Mouse (Mus musculus): ENCODE measurements around the gene Lrrc56. TPM values are rescaled to one million over a fixed set of nuclear protein-coding genes. Genes with fewer than 3 reads are reported as not detected.

Lrrc56 gene
- polyA plus RNA-seq, 1 experiment from 2014 or later: 12.6 TPM

DNA sequence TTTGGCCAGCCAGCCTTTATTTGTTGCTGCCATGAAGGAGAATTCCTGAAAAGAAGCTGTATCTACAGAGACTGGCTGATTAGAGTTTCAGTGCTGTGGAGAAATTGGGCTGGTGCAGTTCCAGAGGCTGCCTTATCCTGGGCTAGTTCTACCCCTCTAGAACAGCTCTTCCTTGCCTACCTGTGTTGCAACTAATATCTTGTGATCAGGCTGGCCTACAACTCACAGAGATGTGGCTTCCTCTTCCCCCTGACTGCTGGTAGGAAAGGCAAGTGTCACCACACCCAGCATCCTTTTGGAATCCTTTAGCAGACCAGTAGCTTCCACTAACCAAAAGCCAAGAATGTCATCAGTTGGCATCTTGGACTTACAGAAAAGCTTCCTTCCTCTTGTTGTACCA, 24.1 kb upstream of the Lrrc56 start:
- no peak overlapping the region for H3K9ac ChIP-seq
- ATAC-seq: no peak
- H3K36me3 ChIP-seq (ENCODE audit: poor library complexity, severe bottlenecking): 0 out of 2 replicates have a peak, but pooled peaks cover 3% of the 10 kb centered on the region
- no peak overlapping the region for H3K4me3 ChIP-seq
- no peak overlapping the region for H3K4me2 ChIP-seq
- H3K27me3 ChIP-seq: no peaks in the 10 kb centered on the region
- H3K4me1 ChIP-seq: peaks cover 33% of the 10 kb centered on the region
- H3K9me3 ChIP-seq (replicated peaks): no peaks in the 10 kb centered on the region
- H3K27ac ChIP-seq: no peak overlapping the region

DNA sequence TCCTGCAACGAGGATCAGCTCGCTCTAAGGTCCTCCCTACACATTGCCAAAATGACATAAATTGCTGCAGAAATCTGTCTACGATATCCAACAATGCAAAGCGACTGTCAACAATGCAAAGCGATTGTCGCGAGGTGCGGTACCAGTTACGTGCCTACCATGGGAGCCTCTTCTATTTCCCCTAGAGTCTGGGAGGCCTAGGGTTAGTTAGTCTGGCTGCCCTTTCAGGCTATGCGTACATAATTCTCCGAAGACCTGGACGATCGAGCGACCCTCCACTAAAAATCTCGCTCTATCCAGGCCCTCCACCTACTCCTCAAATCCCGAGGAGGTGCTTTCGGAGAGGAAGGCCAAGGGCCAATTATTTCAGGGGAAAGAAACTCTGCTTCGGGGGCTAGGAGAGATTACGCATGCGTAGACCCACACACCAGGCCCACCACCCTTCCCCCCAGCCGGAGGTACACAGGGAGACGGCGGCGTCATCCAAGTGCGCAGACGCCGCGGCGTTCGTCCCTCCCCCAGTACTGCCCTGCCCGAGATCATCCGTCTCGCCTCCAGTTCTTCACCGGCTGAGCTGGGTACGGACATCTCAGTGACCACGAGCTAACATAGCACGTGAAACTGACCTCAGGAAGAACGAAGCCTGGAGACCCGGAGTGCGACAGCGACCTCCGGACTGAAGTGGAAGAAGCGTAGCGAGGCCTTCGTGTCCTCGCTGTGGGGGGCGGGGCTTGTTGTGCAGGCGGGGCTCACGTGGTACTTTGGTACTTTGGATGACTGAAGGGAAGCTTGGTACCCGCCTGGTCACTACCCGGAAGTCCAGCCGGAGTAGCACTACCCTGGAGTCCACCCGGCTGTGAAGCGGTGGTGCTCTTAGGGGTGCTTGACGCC, 21.6 kb upstream of the Lrrc56 start, which contains the start of gene Rnh1:
Rnh1 (minus strand) TSS at position 742 of the 891 bp plus-strand sequence.
- WGBS: 4% methylated on average over 55 of the region's 55 CpGs
- peak within 1 kb of the TSS; percentile 75 for H3K9ac ChIP-seq
- H3K4me2 ChIP-seq: peak within 1 kb of the TSS; percentile 65
- no peaks in the 10 kb centered on the region for H3K9me3 ChIP-seq (replicated peaks)
- H3K27me3 ChIP-seq: 0 out of 2 replicates have a peak, but pooled peaks cover 4% of the 10 kb centered on the region
- peak; percentile 99 for ATAC-seq
- peaks cover 33% of the 10 kb centered on the region for H3K4me1 ChIP-seq
- peak within 1 kb of the TSS; percentile 91 for H3K27ac ChIP-seq
- H3K36me3 ChIP-seq (ENCODE audit: poor library complexity, severe bottlenecking): no peaks in the 10 kb centered on the region
- H3K4me3 ChIP-seq: peak within 1 kb of the TSS; percentile 55

GRCm38 (mm10) chr7:141173323-141173850, 20.6 kb upstream of the Lrrc56 start:
- no peaks in the 10 kb centered on the region for H3K36me3 ChIP-seq (ENCODE audit: poor library complexity, severe bottlenecking)
- peak overlapping the region; percentile 75 for H3K9ac ChIP-seq
- peak overlapping the region; percentile 91; the same call in 1 of the 2 replicates for H3K27ac ChIP-seq
- 0 out of 2 replicates have a peak, but pooled peaks cover 4% of the 10 kb centered on the region for H3K27me3 ChIP-seq
- peaks cover 26% of the 10 kb centered on the region for H3K4me1 ChIP-seq
- 87% methylated on average over 5 of the region's 5 CpGs for WGBS
- H3K9me3 ChIP-seq (replicated peaks): no peaks in the 10 kb centered on the region
- H3K4me2 ChIP-seq: peak overlapping the region; percentile 65
- no peak for ATAC-seq
- H3K4me3 ChIP-seq: peak overlapping the region; percentile 55

DNA sequence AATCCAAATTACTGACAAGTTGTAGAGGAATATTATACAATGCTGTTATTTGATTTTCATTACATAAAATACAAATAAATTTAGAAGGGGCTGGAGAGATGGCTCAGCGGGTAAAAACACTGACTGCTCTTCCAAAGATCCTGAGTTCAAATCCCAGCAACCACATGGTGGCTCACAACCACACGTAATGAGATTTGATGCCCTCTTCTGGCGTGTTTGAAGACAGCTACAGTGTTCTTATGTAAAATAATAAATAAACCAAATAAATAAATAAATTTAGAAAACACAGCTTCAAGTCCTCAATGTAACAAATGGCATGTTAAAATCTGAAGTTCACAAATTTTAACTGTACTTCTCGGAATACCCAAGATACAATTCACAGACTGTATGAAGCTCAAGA, 18.9 kb upstream of the Lrrc56 start:
- H3K9me3 ChIP-seq (replicated peaks): no peaks in the 10 kb centered on the region
- no peak overlapping the region for H3K4me2 ChIP-seq
- no peak overlapping the region for H3K9ac ChIP-seq
- no peaks in the 10 kb centered on the region for H3K36me3 ChIP-seq (ENCODE audit: poor library complexity, severe bottlenecking)
- 0 out of 2 replicates have a peak, but pooled peaks cover 4% of the 10 kb centered on the region for H3K27me3 ChIP-seq
- peaks cover 14% of the 10 kb centered on the region for H3K4me1 ChIP-seq
- H3K27ac ChIP-seq: no peak overlapping the region
- H3K4me3 ChIP-seq: no peak overlapping the region
- WGBS: 91% methylated on average over 4 of the region's 4 CpGs
- ATAC-seq: no peak

DNA sequence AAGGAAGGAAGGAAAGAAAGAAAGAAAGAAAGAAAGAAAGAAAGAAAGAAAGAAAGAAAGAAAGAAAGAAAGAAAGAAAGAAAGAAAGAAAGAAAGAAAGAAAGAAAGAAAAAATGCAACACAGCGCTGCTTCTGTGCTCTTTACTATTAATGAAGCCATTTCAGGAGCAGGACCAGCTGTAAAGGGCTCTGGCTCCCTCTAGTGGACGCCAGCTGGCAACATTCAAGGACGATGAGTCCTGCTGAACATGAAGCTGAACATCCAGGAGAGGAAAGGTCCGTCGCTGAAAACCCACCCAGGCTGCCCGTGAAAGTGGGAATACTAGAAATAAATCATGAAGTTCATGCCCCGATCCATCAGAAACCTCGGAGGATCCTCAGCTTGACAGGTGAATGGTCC, 17.8 kb upstream of the Lrrc56 start:
- 1% methylated on average over 8 of the region's 8 CpGs for WGBS
- Histone ChIP-seq H3K4me1 (peaks cover 14% of the 10 kb centered on the region), H3K36me3 (ENCODE audit: poor library complexity, severe bottlenecking) (no peaks in the 10 kb centered on the region), H3K27me3 (0 out of 2 replicates have a peak, but pooled peaks cover 4% of the 10 kb centered on the region), H3K4me2 (no peak overlapping the region), H3K9ac (no peak overlapping the region), H3K4me3 (no peak overlapping the region), H3K27ac (no peak overlapping the region), H3K9me3 (replicated peaks) (no peaks in the 10 kb centered on the region)
- ATAC-seq: no peak

DNA sequence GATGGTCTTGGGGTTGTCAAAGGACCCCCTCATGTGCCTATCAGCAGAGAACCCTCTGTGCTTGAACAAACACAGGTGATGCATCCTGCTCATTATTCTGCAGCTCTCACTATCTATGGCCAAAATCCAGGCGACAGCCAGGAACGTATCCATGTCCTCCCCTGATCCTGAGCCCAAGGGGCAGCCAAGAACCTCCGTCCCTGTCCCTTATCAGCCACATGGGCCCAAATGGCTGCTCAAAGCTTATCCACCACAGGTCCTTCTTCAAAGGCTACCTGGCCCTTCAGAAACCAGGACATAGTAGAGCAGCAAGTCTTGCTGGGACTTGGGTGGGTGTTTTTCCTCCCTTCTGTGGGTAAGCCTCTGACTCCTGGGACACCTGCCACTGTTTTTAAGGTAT, 5.8 kb upstream of the Lrrc56 start:
- H3K4me1 ChIP-seq: peaks cover 13% of the 10 kb centered on the region

GRCm38 (mm10) chr7:141188733-141189132, 5.2 kb upstream of the Lrrc56 start:
- WGBS: 94% methylated on average over 3 of the region's 3 CpGs
- Histone ChIP-seq H3K27ac (no peak overlapping the region), H3K4me2 (no peak overlapping the region), H3K36me3 (ENCODE audit: poor library complexity, severe bottlenecking) (peaks cover 38% of the 10 kb centered on the region), H3K9ac (no peak overlapping the region), H3K9me3 (replicated peaks) (no peaks in the 10 kb centered on the region), H3K4me1 (peaks cover 14% of the 10 kb centered on the region), H3K27me3 (no peaks in the 10 kb centered on the region), H3K4me3 (no peak overlapping the region)
- ATAC-seq: no peak

More for the DNA sequence above, 5.8 kb upstream of the Lrrc56 start:
- no peak overlapping the region for H3K27ac ChIP-seq
- no peaks in the 10 kb centered on the region for H3K9me3 ChIP-seq (replicated peaks)
- no peak overlapping the region for H3K4me3 ChIP-seq
- H3K4me2 ChIP-seq: no peak overlapping the region
- no peaks in the 10 kb centered on the region for H3K27me3 ChIP-seq
- ATAC-seq: no peak
- H3K36me3 ChIP-seq (ENCODE audit: poor library complexity, severe bottlenecking): peaks cover 38% of the 10 kb centered on the region
- no peak overlapping the region for H3K9ac ChIP-seq
- WGBS: 85% methylated on average over 3 of the region's 3 CpGs

GRCm38 (mm10) chr7:141190220-141190619, 3.7 kb upstream of the Lrrc56 start:
- Histone ChIP-seq H3K4me1 (peaks cover 19% of the 10 kb centered on the region), H3K27ac (no peak overlapping the region), H3K36me3 (ENCODE audit: poor library complexity, severe bottlenecking) (peaks cover 38% of the 10 kb centered on the region), H3K4me2 (no peak overlapping the region), H3K4me3 (no peak overlapping the region), H3K27me3 (no peaks in the 10 kb centered on the region), H3K9ac (no peak overlapping the region), H3K9me3 (replicated peaks) (no peaks in the 10 kb centered on the region)
- WGBS: 90% methylated on average over 3 of the region's 3 CpGs
- no peak for ATAC-seq

DNA sequence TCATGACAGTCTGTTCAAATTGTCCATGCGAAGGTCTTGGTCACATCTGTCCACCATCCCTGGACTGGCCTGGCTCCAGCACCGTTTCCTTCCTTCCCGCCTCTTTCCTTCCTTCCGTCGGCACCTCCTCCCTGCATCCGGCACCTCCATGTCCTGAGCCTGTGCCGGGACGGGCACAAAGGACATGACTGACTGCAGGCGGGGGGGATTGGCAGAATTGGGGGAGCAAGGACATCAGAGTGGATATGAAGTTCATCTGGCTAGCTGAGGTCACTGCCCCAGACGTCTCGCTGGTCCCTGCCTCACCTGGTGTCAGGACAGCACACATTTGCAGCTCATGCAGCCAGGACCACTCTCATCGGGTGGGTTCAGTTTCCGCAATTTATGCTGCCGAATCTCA, 2.9 kb upstream of the Lrrc56 start:
- Histone ChIP-seq H3K27me3 (no peaks in the 10 kb centered on the region), H3K4me3 (no peak overlapping the region), H3K9ac (no peak overlapping the region), H3K9me3 (replicated peaks) (no peaks in the 10 kb centered on the region), H3K4me1 (peaks cover 24% of the 10 kb centered on the region), H3K4me2 (no peak overlapping the region), H3K36me3 (ENCODE audit: poor library complexity, severe bottlenecking) (peaks cover 38% of the 10 kb centered on the region), H3K27ac (no peak overlapping the region)
- no peak for ATAC-seq
- WGBS: 93% methylated on average over 14 of the region's 14 CpGs

DNA sequence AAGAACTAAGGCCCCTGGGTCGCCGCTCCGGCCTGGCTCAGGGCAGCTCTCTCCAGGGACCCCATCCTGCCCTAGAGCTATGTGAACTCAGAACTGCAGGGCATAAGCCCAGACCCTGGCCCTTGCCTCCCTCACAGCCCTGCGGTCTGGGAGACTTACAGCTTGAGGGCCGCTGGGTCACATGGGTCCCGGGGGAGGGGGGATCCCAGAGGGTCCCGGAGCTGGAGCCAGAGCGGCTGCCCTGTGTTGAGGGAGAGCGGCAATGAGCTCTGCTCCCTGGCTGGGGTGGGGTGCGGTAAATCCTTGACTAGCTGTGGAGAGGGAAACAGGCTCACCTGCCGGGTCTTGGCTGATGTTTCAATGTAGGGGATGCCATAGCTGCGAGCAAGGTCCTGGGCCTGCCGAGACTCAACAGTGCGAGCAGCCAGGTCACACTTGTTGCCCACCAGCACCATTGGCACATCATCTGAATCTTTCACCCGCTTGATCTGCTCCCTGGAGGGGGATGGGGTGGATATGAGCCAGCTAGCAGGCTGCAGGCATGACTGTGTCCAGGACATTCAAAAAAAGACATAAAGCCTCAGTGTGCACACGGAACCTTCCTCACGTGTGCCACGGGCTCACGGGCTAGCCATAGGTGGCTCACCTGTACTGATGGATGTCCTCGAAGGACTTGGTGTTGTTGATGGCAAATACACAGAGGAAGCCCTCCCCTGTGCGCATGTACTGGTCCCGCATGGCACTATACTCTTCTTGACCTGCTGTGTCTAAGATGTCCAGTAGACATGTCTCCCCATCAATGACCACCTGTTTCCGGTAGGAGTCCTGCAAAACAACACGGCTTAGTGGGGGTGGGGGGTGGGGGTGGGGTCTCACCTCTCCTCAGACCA, 1.9 kb upstream of the Lrrc56 start:
- 91% methylated on average over 23 of the region's 24 CpGs for WGBS
- Histone ChIP-seq H3K27ac (no peak overlapping the region), H3K27me3 (no peaks in the 10 kb centered on the region), H3K9me3 (replicated peaks) (no peaks in the 10 kb centered on the region), H3K36me3 (ENCODE audit: poor library complexity, severe bottlenecking) (peaks cover 38% of the 10 kb centered on the region), H3K4me1 (peaks cover 24% of the 10 kb centered on the region), H3K9ac (peak overlapping the region; percentile 96), H3K4me3 (peak overlapping the region; percentile 92), H3K4me2 (peak overlapping the region; percentile 96)
- ATAC-seq: no peak

GRCm38 (mm10) chr7:141192776-141193347, 1.1 kb upstream of the Lrrc56 start:
- Histone ChIP-seq H3K9ac (peak overlapping the region; percentile 96), H3K27ac (peak overlapping the region; percentile 76), H3K4me3 (peak overlapping the region; percentile 92), H3K27me3 (no peaks in the 10 kb centered on the region), H3K9me3 (replicated peaks) (no peaks in the 10 kb centered on the region), H3K4me1 (peaks cover 24% of the 10 kb centered on the region), H3K4me2 (peak overlapping the region; percentile 96), H3K36me3 (ENCODE audit: poor library complexity, severe bottlenecking) (peaks cover 38% of the 10 kb centered on the region)
- ATAC-seq: no peak
- 28% methylated on average over 12 of the region's 12 CpGs for WGBS
